Mouse (Mus musculus): ENCODE data around the gene Ndufaf2. TPM values are rescaled to one million over a fixed set of nuclear protein-coding genes. Genes with fewer than 3 reads are reported as not detected.

Gene Ndufaf2
- polyA plus RNA-seq, 1 experiment from 2014 or later = 69.3 TPM

GRCm38 (mm10) chr13:108007861-108008260 is 150.6 kb downstream of the Ndufaf2 start:
- Histone ChIP-seq H3K9ac (no peak overlapping the region), H3K9me3 (replicated peaks) (0 out of 2 replicates have a peak, but pooled peaks cover 6% of the 10 kb centered on the region), H3K4me1 (no peaks in the 10 kb centered on the region), H3K4me2 (replicated peaks) (no peak overlapping the region), H3K4me3 (no peak overlapping the region), H3K27ac (no peak overlapping the region), H3K36me3 (no peaks in the 10 kb centered on the region), H3K27me3 (no peaks in the 10 kb centered on the region)
- no peak for ATAC-seq (ENCODE audit: low FRiP score)
- 90% methylated on average over 4 of the region's 4 CpGs for WGBS

- ATAC-seq (ENCODE audit: low FRiP score) = no peak
- H3K36me3 ChIP-seq = no peaks in the 10 kb centered on the region
- WGBS = 91% methylated on average over 3 of the region's 3 CpGs
Measured at GRCm38 (mm10) chr13:107996301-107996700, 162.1 kb downstream of the Ndufaf2 start.

GRCm38 (mm10) chr13:107995211-107995610 is 163.2 kb downstream of the Ndufaf2 start:
- Histone ChIP-seq H3K4me1 (no peaks in the 10 kb centered on the region), H3K9me3 (replicated peaks) (no peaks in the 10 kb centered on the region), H3K27me3 (no peaks in the 10 kb centered on the region), H3K36me3 (no peaks in the 10 kb centered on the region), H3K4me3 (no peak overlapping the region), H3K4me2 (replicated peaks) (no peak overlapping the region), H3K27ac (no peak overlapping the region), H3K9ac (no peak overlapping the region)
- 62% methylated on average over 7 of the region's 7 CpGs for WGBS
- no peak for ATAC-seq (ENCODE audit: low FRiP score)

More at GRCm38 (mm10) chr13:107996301-107996700, 162.1 kb downstream of the Ndufaf2 start:
- no peaks in the 10 kb centered on the region for H3K27me3 ChIP-seq
- H3K4me1 ChIP-seq = no peaks in the 10 kb centered on the region
- no peak overlapping the region for H3K4me2 ChIP-seq (replicated peaks)
- no peaks in the 10 kb centered on the region for H3K9me3 ChIP-seq (replicated peaks)
- no peak overlapping the region for H3K27ac ChIP-seq
- H3K4me3 ChIP-seq = no peak overlapping the region
- no peak overlapping the region for H3K9ac ChIP-seq

- Histone ChIP-seq H3K9ac (no peak overlapping the region), H3K27me3 (no peaks in the 10 kb centered on the region), H3K4me1 (no peaks in the 10 kb centered on the region), H3K27ac (no peak overlapping the region), H3K36me3 (no peaks in the 10 kb centered on the region), H3K4me2 (replicated peaks) (no peak overlapping the region), H3K9me3 (replicated peaks) (no peaks in the 10 kb centered on the region), H3K4me3 (no peak overlapping the region)
- WGBS = 71% methylated on average over 1 of the region's 1 CpGs
- ATAC-seq (ENCODE audit: low FRiP score) = no peak
Measured at GRCm38 (mm10) chr13:107992573-107992972, 165.8 kb downstream of the Ndufaf2 start.

- no peaks in the 10 kb centered on the region for H3K36me3 ChIP-seq
- WGBS = 83% methylated on average over 5 of the region's 5 CpGs
- H3K9me3 ChIP-seq (replicated peaks) = no peaks in the 10 kb centered on the region
- H3K4me2 ChIP-seq (replicated peaks) = no peak overlapping the region
- no peaks in the 10 kb centered on the region for H3K27me3 ChIP-seq
- no peaks in the 10 kb centered on the region for H3K4me1 ChIP-seq
- H3K27ac ChIP-seq = no peak overlapping the region
- no peak for ATAC-seq (ENCODE audit: low FRiP score)
- H3K4me3 ChIP-seq = no peak overlapping the region
- H3K9ac ChIP-seq = no peak overlapping the region
Measured at GRCm38 (mm10) chr13:107984641-107985040, 173.8 kb downstream of the Ndufaf2 start.

GRCm38 (mm10) chr13:107984186-107984585 is 174.2 kb downstream of the Ndufaf2 start:
- no peak overlapping the region for H3K4me2 ChIP-seq (replicated peaks)
- ATAC-seq (ENCODE audit: low FRiP score) = no peak
- H3K27me3 ChIP-seq = no peaks in the 10 kb centered on the region
- no peaks in the 10 kb centered on the region for H3K4me1 ChIP-seq
- H3K9me3 ChIP-seq (replicated peaks) = no peaks in the 10 kb centered on the region
- no peak overlapping the region for H3K27ac ChIP-seq
- H3K36me3 ChIP-seq = no peaks in the 10 kb centered on the region
- H3K4me3 ChIP-seq = no peak overlapping the region
- no peak overlapping the region for H3K9ac ChIP-seq
- 88% methylated on average over 5 of the region's 5 CpGs for whole genome bisulfite sequencing

- no peaks in the 10 kb centered on the region for H3K27me3 ChIP-seq
- H3K9ac ChIP-seq = no peak overlapping the region
- 98% methylated on average over 6 of the region's 6 CpGs for WGBS
- no peak overlapping the region for H3K27ac ChIP-seq
- ATAC-seq (ENCODE audit: low FRiP score) = no peak
- no peaks in the 10 kb centered on the region for H3K4me1 ChIP-seq
- no peak overlapping the region for H3K4me3 ChIP-seq
- H3K9me3 ChIP-seq (replicated peaks) = no peaks in the 10 kb centered on the region
- no peak overlapping the region for H3K4me2 ChIP-seq (replicated peaks)
- no peaks in the 10 kb centered on the region for H3K36me3 ChIP-seq
Measured at GRCm38 (mm10) chr13:107983231-107983847, 175.1 kb downstream of the Ndufaf2 start.

- Histone ChIP-seq H3K27ac (no peak overlapping the region), H3K4me2 (replicated peaks) (no peak overlapping the region), H3K9ac (no peak overlapping the region), H3K27me3 (no peaks in the 10 kb centered on the region), H3K4me3 (no peak overlapping the region), H3K4me1 (no peaks in the 10 kb centered on the region), H3K36me3 (no peaks in the 10 kb centered on the region), H3K9me3 (replicated peaks) (no peaks in the 10 kb centered on the region)
- 93% methylated on average over 6 of the region's 6 CpGs for WGBS
- ATAC-seq (ENCODE audit: low FRiP score) = no peak
Measured at GRCm38 (mm10) chr13:107979461-107979860, 179.0 kb downstream of the Ndufaf2 start.

- WGBS = 85% methylated on average over 16 of the region's 16 CpGs
Measured at GRCm38 (mm10) chr13:107976886-107977656, 181.4 kb downstream of the Ndufaf2 start.

GRCm38 (mm10) chr13:107972451-107972850 is 186.0 kb downstream of the Ndufaf2 start:
- H3K4me2 ChIP-seq (replicated peaks) = no peak overlapping the region
- no peaks in the 10 kb centered on the region for H3K27me3 ChIP-seq
- no peak overlapping the region for H3K4me3 ChIP-seq
- no peaks in the 10 kb centered on the region for H3K36me3 ChIP-seq
- peaks cover 15% of the 10 kb centered on the region for H3K4me1 ChIP-seq
- H3K9ac ChIP-seq = no peak overlapping the region
- 84% methylated on average over 4 of the region's 4 CpGs for WGBS
- no peak for ATAC-seq (ENCODE audit: low FRiP score)
- no peak overlapping the region for H3K27ac ChIP-seq
- H3K9me3 ChIP-seq (replicated peaks) = no peaks in the 10 kb centered on the region

More at GRCm38 (mm10) chr13:107976886-107977656, 181.4 kb downstream of the Ndufaf2 start:
- H3K36me3 ChIP-seq = no peaks in the 10 kb centered on the region
- no peaks in the 10 kb centered on the region for H3K27me3 ChIP-seq
- H3K27ac ChIP-seq = no peak overlapping the region
- H3K9ac ChIP-seq = no peak overlapping the region
- H3K9me3 ChIP-seq (replicated peaks) = no peaks in the 10 kb centered on the region
- ATAC-seq (ENCODE audit: low FRiP score) = no peak
- peaks cover 1% of the 10 kb centered on the region; the same call in 1 of the 2 replicates for H3K4me1 ChIP-seq
- H3K4me2 ChIP-seq (replicated peaks) = no peak overlapping the region
- H3K4me3 ChIP-seq = no peak overlapping the region

- Histone ChIP-seq H3K36me3 (no peaks in the 10 kb centered on the region), H3K27me3 (no peaks in the 10 kb centered on the region), H3K9me3 (replicated peaks) (no peaks in the 10 kb centered on the region), H3K4me1 (peaks cover 15% of the 10 kb centered on the region), H3K9ac (no peak overlapping the region), H3K4me3 (no peak overlapping the region), H3K4me2 (replicated peaks) (no peak overlapping the region), H3K27ac (no peak overlapping the region)
- ATAC-seq (ENCODE audit: low FRiP score) = 0 out of 2 replicates have a peak, but pooled peaks have one; percentile 51
- WGBS = 60% methylated on average over 7 of the region's 7 CpGs
Measured at GRCm38 (mm10) chr13:107971868-107972267, 186.6 kb downstream of the Ndufaf2 start.

- H3K4me1 ChIP-seq = peaks cover 15% of the 10 kb centered on the region
- 68% methylated on average over 11 of the region's 11 CpGs for WGBS
- no peak overlapping the region for H3K27ac ChIP-seq
- no peak overlapping the region for H3K4me3 ChIP-seq
- no peak overlapping the region; the same call in 1 of the 2 replicates for H3K4me2 ChIP-seq (replicated peaks)
- H3K9ac ChIP-seq = no peak overlapping the region
- no peaks in the 10 kb centered on the region for H3K36me3 ChIP-seq
- no peaks in the 10 kb centered on the region for H3K27me3 ChIP-seq
- no peaks in the 10 kb centered on the region for H3K9me3 ChIP-seq (replicated peaks)
- ATAC-seq (ENCODE audit: low FRiP score) = no peak
Measured at GRCm38 (mm10) chr13:107970422-107971142, 187.8 kb downstream of the Ndufaf2 start.

Measured in hindbrain, embryonic 12.5 days (tissue).